Mouse (Mus musculus) C3H10T1/2 (cell line): ENCODE data around the gene Fermt1. TPM values are rescaled to one million over a fixed set of nuclear protein-coding genes. Genes with fewer than 3 reads are reported as not detected.

ENCODE experiments used
- polyA plus RNA-seq, 2 experiments: library from polyadenylated mRNA; unstranded; fragments of >200 nt; fragmentation: generic; extraction: Trizol; gene quantifications; one replicate each; pipeline ENCODE4 v1.2.1; 2012; ENCODE audit warnings: missing spikeins in 2 of 2

Gene Fermt1
- not detected for polyA plus RNA-seq

DNA sequence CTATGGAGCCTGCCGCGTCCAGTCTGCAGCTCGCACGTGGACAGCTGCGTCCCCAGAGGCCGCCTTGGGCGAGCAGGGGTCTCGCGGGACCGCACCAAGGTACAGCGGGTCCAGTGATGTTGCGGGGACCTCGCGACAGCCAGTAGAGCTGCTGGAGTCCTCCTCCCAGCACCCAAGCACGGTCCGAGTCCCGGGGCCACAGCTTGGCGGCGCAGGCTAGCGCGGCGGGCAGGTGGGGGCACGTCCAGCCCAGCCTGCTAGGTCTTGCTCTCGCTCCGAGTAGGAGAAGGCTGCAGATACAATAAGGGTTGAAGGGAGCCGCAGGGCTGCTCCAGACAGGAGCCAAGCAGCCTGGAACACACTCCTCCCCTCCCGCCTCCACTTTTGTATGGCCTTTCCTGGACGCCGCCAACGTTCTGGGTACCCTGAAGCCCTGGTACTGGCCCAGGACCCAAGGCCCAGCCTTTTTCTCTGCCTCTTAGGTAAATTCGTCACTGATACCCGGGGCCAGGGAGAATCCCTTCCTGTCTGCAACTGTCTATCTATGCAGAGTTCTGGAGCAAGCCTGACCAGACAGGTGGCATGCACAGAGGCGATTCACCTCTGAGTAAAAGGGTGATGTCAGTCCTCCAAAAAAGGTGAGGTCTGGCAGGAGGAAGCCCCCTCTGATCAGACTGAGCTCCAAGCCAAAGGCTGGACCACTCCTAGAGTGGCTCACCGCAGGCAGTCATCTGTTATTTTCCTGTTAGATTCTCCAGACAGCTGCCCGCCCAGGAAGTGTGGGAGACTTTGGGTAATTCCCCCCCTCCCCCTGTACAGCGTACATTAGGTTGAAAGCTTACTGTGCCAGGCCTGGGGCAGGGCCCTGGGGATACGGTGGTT is at the start of gene Fermt1:
Gene Fermt1, minus strand, starts transcription at position 581 of the 882 bp plus-strand sequence.

DNA sequence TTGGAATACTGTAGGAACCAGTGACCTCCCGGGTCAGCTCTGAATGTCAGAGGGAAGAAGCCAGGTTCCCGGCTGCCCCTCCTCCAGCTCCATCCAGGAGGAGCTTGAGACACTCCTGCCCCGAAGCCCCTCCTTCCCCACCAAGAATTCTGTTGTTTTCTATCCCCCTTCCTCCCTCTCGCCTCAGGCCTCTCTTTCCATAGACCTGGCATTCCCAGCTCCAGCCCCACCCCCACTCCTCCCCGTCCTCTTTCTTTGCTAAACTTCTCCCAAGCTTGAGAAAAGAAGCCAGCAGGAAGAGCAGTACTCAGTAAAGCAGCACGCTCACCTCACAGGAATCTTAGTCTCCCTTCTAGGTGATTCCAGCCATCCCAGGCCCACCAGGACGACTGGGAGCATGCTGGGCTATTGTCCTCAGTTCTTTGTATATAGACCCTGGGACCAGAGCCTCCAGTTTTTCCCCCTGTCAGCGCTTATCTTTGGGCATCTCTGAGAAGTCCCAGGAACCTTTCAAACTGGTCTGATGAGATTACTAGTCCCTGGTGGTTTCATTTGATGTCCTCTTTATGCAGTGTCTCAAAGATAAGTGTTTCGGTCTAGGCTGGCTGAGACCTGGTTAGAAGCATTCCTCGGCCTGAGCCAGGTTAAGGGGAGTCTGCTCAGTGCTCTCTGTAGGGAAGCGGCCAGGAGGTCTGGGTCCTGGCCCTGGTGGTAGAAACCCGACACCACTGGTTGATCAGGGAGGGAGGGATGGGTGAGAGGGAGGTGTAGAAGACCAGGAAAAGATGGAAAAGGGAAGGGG is 64.7 kb downstream of the Fermt1 start, which contains the start of gene Lrrn4:
Gene Lrrn4, minus strand, starts transcription at position 48 of the 802 bp plus-strand sequence.

Other genes starting within 250 kb of the Fermt1 start
- gene Chgb, start 164.6 kb downstream of the Fermt1 start, polyA plus RNA-seq, result under 1 TPM in 1 of 2 experiments, not detected in 1; 0.01 TPM
- 1 to 10 TPM; 2.3 to 4.5 TPM for gene Trmt6, start 129.9 kb downstream of the Fermt1 start, polyA plus RNA-seq
- 1 to 10 TPM in 1 of 2 experiments, under 1 TPM in 1; 0.13 to 1.8 TPM for gene Mcm8, start 129.8 kb downstream of the Fermt1 start, polyA plus RNA-seq
- 10 to 100 TPM in 1 of 2 experiments, 1 to 10 TPM in 1; 8.5 to 14.0 TPM for gene Crls1, start 99.2 kb downstream of the Fermt1 start, polyA plus RNA-seq
- gene Lrrn4, start 65.0 kb downstream of the Fermt1 start, polyA plus RNA-seq, result under 1 TPM in 1 of 2 experiments, not detected in 1; 0.01 TPM